Mouse (Mus musculus): ENCODE results near the gene Rbfox2.

DNA sequence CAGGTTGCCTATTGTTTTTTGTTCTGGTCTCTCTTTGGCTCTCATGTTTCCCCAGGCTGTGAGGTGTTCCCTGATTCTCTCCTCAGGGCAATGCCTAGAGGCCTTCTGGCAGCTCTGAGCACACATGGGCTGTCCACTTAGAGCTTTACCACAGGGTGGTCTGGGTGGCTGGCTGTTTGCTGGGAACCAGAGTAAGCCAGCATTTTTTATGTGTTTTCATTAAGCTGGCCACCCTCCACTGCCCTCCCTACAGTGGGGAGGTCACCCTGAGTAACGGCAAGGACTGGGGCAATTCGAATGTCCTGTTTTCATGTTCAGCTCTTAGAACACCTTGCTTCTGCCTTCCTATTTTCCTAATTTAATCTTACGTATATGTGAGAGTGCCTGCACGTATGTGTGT lies 24.6 kb upstream of the Rbfox2 start:
- TF ChIP-seq POLR2AphosphoS5 (IDR thresholded peaks at IDR 0.05; ENCODE audit: insufficient replicate concordance, low read depth, low read length): no peak
- TF ChIP-seq CTCF (IDR thresholded peaks at IDR 0.05; ENCODE audit: low read depth, low read length): no peak
- no peak for TF ChIP-seq TAL1 (conservative IDR thresholded peaks at IDR 0.05; ENCODE audit: low read depth, low read length)

Measured in G1E (cell line).